Mouse (Mus musculus): ENCODE measurements at regions not wholly inside any gene's neighbourhood (a gene's known extent, or its start where the extent isn't known, plus 50 kb on each side); places are given as distances from the start of the nearest gene placed in this dataset.

DNA sequence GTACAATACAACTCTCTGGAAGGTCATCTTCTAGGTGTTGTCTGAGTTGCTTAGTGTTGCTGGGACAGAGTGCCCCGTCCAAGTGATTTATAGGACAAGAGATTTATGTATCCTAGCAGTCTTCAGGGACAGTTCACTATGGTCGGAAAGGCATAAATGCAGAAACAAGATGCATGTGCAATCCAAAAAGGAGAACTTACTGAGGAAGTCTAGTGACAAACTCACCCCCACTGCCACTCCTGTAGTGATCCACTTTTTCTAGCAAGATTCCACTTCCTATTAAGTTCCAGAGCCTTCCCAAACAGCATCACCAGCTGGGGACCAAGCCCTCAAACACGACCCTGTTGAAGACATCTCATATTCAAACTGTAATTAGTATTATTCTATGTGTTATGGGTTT, 1266.9 kb upstream of the Lrrc6 start:
- no peak overlapping the region for H3K9ac ChIP-seq (ENCODE audit: low read depth, low read length, severe bottlenecking)
- ATAC-seq (ENCODE audit: low FRiP score, low read depth) (no peak), DNase-seq (ENCODE audit: low spot score) (no peak)
- TF ChIP-seq POLR2A (IDR thresholded peaks at IDR 0.05; ENCODE audit: borderline replicate concordance, extremely low read depth, insufficient read depth, insufficient read length): no peak
- no peak overlapping the region for H3K4me2 ChIP-seq (replicated peaks; ENCODE audit: low read depth, low read length, severe bottlenecking)
- no peaks in the 10 kb centered on the region for H3K27me3 ChIP-seq (ENCODE audit: control insufficient read depth, insufficient read depth, low read length)
- WGBS: 63% methylated on average over 3 of the region's 3 CpGs
- no peaks in the 10 kb centered on the region for H3K9me3 ChIP-seq (ENCODE audit: control insufficient read depth, low read length)
- no peak overlapping the region for H3K4me3 ChIP-seq (replicated peaks; ENCODE audit: low read length)
- no peak overlapping the region for H3K27ac ChIP-seq (replicated peaks; ENCODE audit: low read depth, low read length)
- H3K4me1 ChIP-seq (ENCODE audit: control insufficient read depth, insufficient read depth, low read length): no peaks in the 10 kb centered on the region
- no peaks in the 10 kb centered on the region for H3K36me3 ChIP-seq (ENCODE audit: control insufficient read depth, insufficient read depth, low read length)

- no peaks in the 10 kb centered on the region for H3K9me3 ChIP-seq (ENCODE audit: control insufficient read depth, low read length)
- no peak for TF ChIP-seq POLR2A (IDR thresholded peaks at IDR 0.05; ENCODE audit: borderline replicate concordance, extremely low read depth, insufficient read depth, insufficient read length)
- no peak for ATAC-seq (ENCODE audit: low FRiP score, low read depth)
- H3K27me3 ChIP-seq (ENCODE audit: control insufficient read depth, insufficient read depth, low read length): no peaks in the 10 kb centered on the region
- no peak overlapping the region for H3K4me3 ChIP-seq (replicated peaks; ENCODE audit: low read length)
- H3K4me2 ChIP-seq (replicated peaks; ENCODE audit: low read depth, low read length, severe bottlenecking): no peak overlapping the region
- H3K36me3 ChIP-seq (ENCODE audit: control insufficient read depth, insufficient read depth, low read length): no peaks in the 10 kb centered on the region
- no peak overlapping the region for H3K27ac ChIP-seq (replicated peaks; ENCODE audit: low read depth, low read length)
- no peak overlapping the region for H3K9ac ChIP-seq (ENCODE audit: low read depth, low read length, severe bottlenecking)
- WGBS: 62% methylated on average over 4 of the region's 4 CpGs
- no peaks in the 10 kb centered on the region for H3K4me1 ChIP-seq (ENCODE audit: control insufficient read depth, insufficient read depth, low read length)
- no peak for DNase-seq (ENCODE audit: low spot score)
Observed at GRCm38 (mm10) chr15:67759221-67759620, 1258.5 kb upstream of the Lrrc6 start.

DNA sequence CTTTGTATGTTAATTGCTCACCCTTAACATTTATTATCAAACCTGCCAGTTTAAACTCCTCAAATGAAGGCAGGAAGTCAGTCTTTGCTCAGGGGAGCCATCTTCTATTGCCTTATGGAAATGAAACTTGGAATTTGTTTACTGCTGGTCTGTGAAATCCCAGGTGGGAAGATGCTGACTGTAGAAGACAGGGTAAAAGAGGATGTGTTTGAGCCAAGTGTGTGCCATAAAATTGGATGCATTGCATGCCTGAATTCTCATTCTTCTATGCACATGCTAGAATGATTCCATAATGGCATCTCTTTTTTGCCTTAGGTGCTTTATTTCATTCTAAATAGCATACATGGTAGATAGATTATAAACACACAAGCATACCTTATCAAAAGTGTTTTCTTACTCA, 1249.9 kb upstream of the Lrrc6 start:
- no peaks in the 10 kb centered on the region for H3K27me3 ChIP-seq (ENCODE audit: control insufficient read depth, insufficient read depth, low read length)
- H3K4me2 ChIP-seq (replicated peaks; ENCODE audit: low read depth, low read length, severe bottlenecking): no peak overlapping the region
- DNase-seq (ENCODE audit: low spot score) (no peak), ATAC-seq (ENCODE audit: low FRiP score, low read depth) (no peak)
- H3K9me3 ChIP-seq (ENCODE audit: control insufficient read depth, low read length): no peaks in the 10 kb centered on the region
- no peaks in the 10 kb centered on the region; the same call in 1 of the 2 replicates for H3K4me1 ChIP-seq (ENCODE audit: control insufficient read depth, insufficient read depth, low read length)
- no peak overlapping the region for H3K4me3 ChIP-seq (replicated peaks; ENCODE audit: low read length)
- TF ChIP-seq POLR2A (IDR thresholded peaks at IDR 0.05; ENCODE audit: borderline replicate concordance, extremely low read depth, insufficient read depth, insufficient read length): no peak
- no peak overlapping the region for H3K27ac ChIP-seq (replicated peaks; ENCODE audit: low read depth, low read length)
- H3K36me3 ChIP-seq (ENCODE audit: control insufficient read depth, insufficient read depth, low read length): no peaks in the 10 kb centered on the region
- no peak overlapping the region for H3K9ac ChIP-seq (ENCODE audit: low read depth, low read length, severe bottlenecking)

GRCm38 (mm10) chr15:67743332-67743731, 1242.6 kb upstream of the Lrrc6 start:
- H3K36me3 ChIP-seq (ENCODE audit: control insufficient read depth, insufficient read depth, low read length): no peaks in the 10 kb centered on the region
- ATAC-seq (ENCODE audit: low FRiP score, low read depth) (no peak), DNase-seq (ENCODE audit: low spot score) (no peak)
- TF ChIP-seq POLR2A (IDR thresholded peaks at IDR 0.05; ENCODE audit: borderline replicate concordance, extremely low read depth, insufficient read depth, insufficient read length): no peak
- no peaks in the 10 kb centered on the region for H3K4me1 ChIP-seq (ENCODE audit: control insufficient read depth, insufficient read depth, low read length)
- H3K4me3 ChIP-seq (replicated peaks; ENCODE audit: low read length): no peak overlapping the region
- H3K9ac ChIP-seq (ENCODE audit: low read depth, low read length, severe bottlenecking): no peak overlapping the region
- H3K27me3 ChIP-seq (ENCODE audit: control insufficient read depth, insufficient read depth, low read length): no peaks in the 10 kb centered on the region
- 40% methylated on average over 2 of the region's 2 CpGs for WGBS
- H3K4me2 ChIP-seq (replicated peaks; ENCODE audit: low read depth, low read length, severe bottlenecking): no peak overlapping the region
- H3K27ac ChIP-seq (replicated peaks; ENCODE audit: low read depth, low read length): no peak overlapping the region
- no peaks in the 10 kb centered on the region for H3K9me3 ChIP-seq (ENCODE audit: control insufficient read depth, low read length)

- H3K36me3 ChIP-seq (ENCODE audit: control insufficient read depth, insufficient read depth, low read length): no peaks in the 10 kb centered on the region
- no peak overlapping the region for H3K4me2 ChIP-seq (replicated peaks; ENCODE audit: low read depth, low read length, severe bottlenecking)
- TF ChIP-seq POLR2A (IDR thresholded peaks at IDR 0.05; ENCODE audit: borderline replicate concordance, extremely low read depth, insufficient read depth, insufficient read length): no peak
- ATAC-seq (ENCODE audit: low FRiP score, low read depth) (no peak), DNase-seq (ENCODE audit: low spot score) (no peak)
- no peaks in the 10 kb centered on the region for H3K27me3 ChIP-seq (ENCODE audit: control insufficient read depth, insufficient read depth, low read length)
- no peak overlapping the region for H3K9ac ChIP-seq (ENCODE audit: low read depth, low read length, severe bottlenecking)
- H3K9me3 ChIP-seq (ENCODE audit: control insufficient read depth, low read length): no peaks in the 10 kb centered on the region
- no peak overlapping the region for H3K4me3 ChIP-seq (replicated peaks; ENCODE audit: low read length)
- no peaks in the 10 kb centered on the region for H3K4me1 ChIP-seq (ENCODE audit: control insufficient read depth, insufficient read depth, low read length)
- WGBS: 51% methylated on average over 1 of the region's 1 CpGs
- no peak overlapping the region for H3K27ac ChIP-seq (replicated peaks; ENCODE audit: low read depth, low read length)
Observed at GRCm38 (mm10) chr15:67732988-67733387, 1232.3 kb upstream of the Lrrc6 start.

GRCm38 (mm10) chr15:67729492-67729891, 1228.8 kb upstream of the Lrrc6 start:
- no peaks in the 10 kb centered on the region for H3K4me1 ChIP-seq (ENCODE audit: control insufficient read depth, insufficient read depth, low read length)
- no peaks in the 10 kb centered on the region for H3K9me3 ChIP-seq (ENCODE audit: control insufficient read depth, low read length)
- 53% methylated on average over 8 of the region's 8 CpGs for WGBS
- no peak for TF ChIP-seq POLR2A (IDR thresholded peaks at IDR 0.05; ENCODE audit: borderline replicate concordance, extremely low read depth, insufficient read depth, insufficient read length)
- H3K27ac ChIP-seq (replicated peaks; ENCODE audit: low read depth, low read length): no peak overlapping the region
- no peaks in the 10 kb centered on the region for H3K27me3 ChIP-seq (ENCODE audit: control insufficient read depth, insufficient read depth, low read length)
- H3K36me3 ChIP-seq (ENCODE audit: control insufficient read depth, insufficient read depth, low read length): no peaks in the 10 kb centered on the region
- no peak for DNase-seq (ENCODE audit: low spot score)
- H3K4me3 ChIP-seq (replicated peaks; ENCODE audit: low read length): no peak overlapping the region
- peak; percentile 45; the same call in 1 of the 2 replicates for ATAC-seq (ENCODE audit: low FRiP score, low read depth)
- H3K4me2 ChIP-seq (replicated peaks; ENCODE audit: low read depth, low read length, severe bottlenecking): no peak overlapping the region
- no peak overlapping the region for H3K9ac ChIP-seq (ENCODE audit: low read depth, low read length, severe bottlenecking)

All from limb, embryonic 14.5 days (tissue).